Mouse (Mus musculus) brain, embryonic 14.5 days (tissue): ENCODE measurements at regions not wholly inside any gene's neighbourhood (a gene's known extent, or its start where the extent isn't known, plus 50 kb on each side); places are given as distances from the start of the nearest gene placed in this dataset.

Experiments used
- CTCF ChIP-seq: fragments of 200-500 bp; IDR thresholded peaks from 2 replicates; pipeline ENCODE4 v1.5.1; 2012; ENCODE audit warnings: inconsistent platforms, mild to moderate bottlenecking, moderate library complexity, borderline replicate concordance; ENCODE audit not compliant: insufficient read depth, insufficient read length; ENCODE audit errors: extremely low read depth
- POLR2A ChIP-seq: fragments of 200-500 bp; IDR thresholded peaks from 2 replicates; pipeline ENCODE4 v1.6.1; 2012; ENCODE audit warnings: mild to moderate bottlenecking, inconsistent platforms, borderline replicate concordance; ENCODE audit not compliant: poor library complexity, insufficient read depth, insufficient read length, severe bottlenecking; ENCODE audit errors: extremely low read depth

DNA sequence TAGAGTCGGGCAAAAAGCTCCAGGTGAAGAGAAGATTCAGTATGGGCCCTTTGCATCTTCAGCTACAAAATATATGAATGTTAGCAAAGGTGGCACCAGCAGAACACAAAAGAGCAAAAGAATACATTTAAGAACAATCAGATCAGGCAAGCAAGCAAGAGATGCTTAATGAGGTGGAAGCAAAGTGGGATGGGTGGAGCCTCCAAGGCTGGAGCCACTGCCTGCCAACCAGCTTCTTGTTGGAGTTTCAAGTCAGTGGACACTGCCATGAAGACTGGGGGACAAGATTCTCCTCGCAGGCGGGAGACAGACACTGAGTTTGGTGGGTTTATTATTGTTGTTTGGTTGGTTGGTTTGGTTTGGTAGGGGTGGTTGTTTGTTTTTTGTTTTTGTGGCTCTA, 96.1 kb upstream of the Six3 start:
- TF ChIP-seq CTCF (no peak), POLR2A (no peak)
